Mouse (Mus musculus): ENCODE results near the gene Dhcr24. TPM values are rescaled to one million over a fixed set of nuclear protein-coding genes. Genes with fewer than 3 reads are reported as not detected.

The Dhcr24 gene
- polyA plus RNA-seq, 1 experiment = 28.3 TPM

- H3K4me1 ChIP-seq (ENCODE audit: control insufficient read depth, insufficient read depth, low read length) = no peaks in the 10 kb centered on the region
- TF ChIP-seq POLR2A (IDR thresholded peaks at IDR 0.05; ENCODE audit: control insufficient read depth, low read depth, low read length) (no peak), CTCF (IDR thresholded peaks at IDR 0.05; ENCODE audit: control insufficient read depth, insufficient read depth, insufficient replicate concordance, low read depth, low read length) (no peak)
- H3K4me3 ChIP-seq (ENCODE audit: control insufficient read depth, low read depth, low read length) = no peak overlapping the region
- H3K27ac ChIP-seq (ENCODE audit: control insufficient read depth, insufficient read depth, low read depth, low read length) = no peak overlapping the region
- no peaks in the 10 kb centered on the region for H3K36me3 ChIP-seq (ENCODE audit: control insufficient read depth, insufficient read depth, low read length)
- H3K27me3 ChIP-seq (ENCODE audit: control insufficient read depth, insufficient read depth, low read length) = no peaks in the 10 kb centered on the region
These were observed 20.5 kb downstream of the Dhcr24 start for GRCm38 (mm10) chr4:106581176-106581864.

GRCm38 (mm10) chr4:106581865-106582204, 21.0 kb downstream of the Dhcr24 start:
- TF ChIP-seq CTCF (IDR thresholded peaks at IDR 0.05; ENCODE audit: control insufficient read depth, insufficient read depth, insufficient replicate concordance, low read depth, low read length) = no peak
- no peak for TF ChIP-seq POLR2A (IDR thresholded peaks at IDR 0.05; ENCODE audit: control insufficient read depth, low read depth, low read length)
- H3K27me3 ChIP-seq (ENCODE audit: control insufficient read depth, insufficient read depth, low read length) = no peaks in the 10 kb centered on the region

DNA sequence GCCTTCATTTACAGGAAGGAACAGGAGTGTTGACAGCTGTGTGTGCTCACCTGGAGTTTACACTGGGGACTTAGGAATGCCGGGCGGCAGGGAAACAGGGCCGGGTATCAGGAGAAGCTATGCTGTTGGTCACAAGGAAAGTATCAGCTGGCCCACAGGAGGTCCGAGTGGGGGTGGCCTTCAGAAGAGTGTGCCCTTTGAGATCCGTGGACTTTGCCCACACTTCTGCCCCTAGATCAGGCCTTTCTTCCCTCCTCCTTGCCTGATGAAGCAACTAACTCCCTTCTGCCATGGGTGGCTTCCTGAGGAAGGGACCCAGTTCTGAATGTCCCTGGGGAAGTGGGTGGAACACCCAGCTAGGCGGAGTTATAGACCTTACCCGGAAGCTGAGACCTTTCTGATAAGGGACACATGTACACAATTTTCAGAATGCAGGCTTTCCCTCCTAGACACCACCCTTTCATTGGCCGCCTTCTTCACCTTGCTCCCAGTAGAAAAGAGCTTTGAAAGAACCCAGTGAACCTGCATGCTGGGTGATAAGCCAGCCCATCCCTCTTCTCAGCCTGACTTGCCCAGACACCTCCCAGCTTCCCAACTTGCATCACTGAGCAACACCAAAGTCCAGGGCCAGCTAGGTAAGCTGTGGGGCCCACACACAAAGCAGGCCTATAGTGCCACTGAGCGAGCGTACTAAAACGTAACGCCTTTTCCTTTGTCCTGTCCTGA, 21.8 kb downstream of the Dhcr24 start:
- TF ChIP-seq CTCF (IDR thresholded peaks at IDR 0.05; ENCODE audit: control insufficient read depth, insufficient read depth, insufficient replicate concordance, low read depth, low read length) (no peak), POLR2A (IDR thresholded peaks at IDR 0.05; ENCODE audit: control insufficient read depth, low read depth, low read length) (no peak)
- Histone ChIP-seq H3K27me3 (ENCODE audit: control insufficient read depth, insufficient read depth, low read length) (no peaks in the 10 kb centered on the region), H3K27ac (ENCODE audit: control insufficient read depth, insufficient read depth, low read depth, low read length) (no peak overlapping the region), H3K4me1 (ENCODE audit: control insufficient read depth, insufficient read depth, low read length) (no peaks in the 10 kb centered on the region), H3K36me3 (ENCODE audit: control insufficient read depth, insufficient read depth, low read length) (no peaks in the 10 kb centered on the region), H3K4me3 (ENCODE audit: control insufficient read depth, low read depth, low read length) (no peak overlapping the region)

More at GRCm38 (mm10) chr4:106581865-106582204, 21.0 kb downstream of the Dhcr24 start:
- Histone ChIP-seq H3K27ac (ENCODE audit: control insufficient read depth, insufficient read depth, low read depth, low read length) (no peak overlapping the region), H3K36me3 (ENCODE audit: control insufficient read depth, insufficient read depth, low read length) (no peaks in the 10 kb centered on the region), H3K4me1 (ENCODE audit: control insufficient read depth, insufficient read depth, low read length) (no peaks in the 10 kb centered on the region), H3K4me3 (ENCODE audit: control insufficient read depth, low read depth, low read length) (no peak overlapping the region)

DNA sequence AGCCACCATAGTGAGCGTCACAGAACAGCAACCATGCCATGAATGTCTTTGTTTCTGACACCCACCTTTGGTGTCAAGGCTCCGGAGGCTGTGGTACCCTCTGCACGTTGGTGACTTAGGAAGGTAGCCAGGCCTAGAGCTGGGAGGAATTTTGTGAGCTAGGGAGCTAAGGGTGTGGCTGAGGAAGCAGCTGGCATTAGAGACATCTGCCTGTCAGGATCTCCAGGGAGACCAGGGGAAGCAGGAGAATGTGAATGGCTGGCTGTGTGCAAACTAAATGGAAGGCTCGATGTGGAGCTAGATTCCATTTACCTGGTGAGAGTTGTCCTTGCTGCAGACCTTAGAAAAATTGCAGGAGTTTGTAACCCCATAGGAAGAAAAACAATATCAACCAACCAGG, 23.8 kb downstream of the Dhcr24 start:
- no peak for TF ChIP-seq POLR2A (IDR thresholded peaks at IDR 0.05; ENCODE audit: control insufficient read depth, low read depth, low read length)
- TF ChIP-seq CTCF (IDR thresholded peaks at IDR 0.05; ENCODE audit: control insufficient read depth, insufficient read depth, insufficient replicate concordance, low read depth, low read length) = no peak
- no peaks in the 10 kb centered on the region for H3K36me3 ChIP-seq (ENCODE audit: control insufficient read depth, insufficient read depth, low read length)
- H3K4me1 ChIP-seq (ENCODE audit: control insufficient read depth, insufficient read depth, low read length) = no peaks in the 10 kb centered on the region
- H3K27ac ChIP-seq (ENCODE audit: control insufficient read depth, insufficient read depth, low read depth, low read length) = no peak overlapping the region
- H3K27me3 ChIP-seq (ENCODE audit: control insufficient read depth, insufficient read depth, low read length) = no peaks in the 10 kb centered on the region
- H3K4me3 ChIP-seq (ENCODE audit: control insufficient read depth, low read depth, low read length) = no peak overlapping the region

GRCm38 (mm10) chr4:106587075-106587474, 26.2 kb downstream of the Dhcr24 start:
- TF ChIP-seq POLR2A (IDR thresholded peaks at IDR 0.05; ENCODE audit: control insufficient read depth, low read depth, low read length) = 0 out of 2 replicates have a peak, but pooled peaks have one; percentile 41
- TF ChIP-seq CTCF (IDR thresholded peaks at IDR 0.05; ENCODE audit: control insufficient read depth, insufficient read depth, insufficient replicate concordance, low read depth, low read length) = no peak
- Histone ChIP-seq H3K4me3 (ENCODE audit: control insufficient read depth, low read depth, low read length) (peak overlapping the region; percentile 80), H3K4me1 (ENCODE audit: control insufficient read depth, insufficient read depth, low read length) (no peaks in the 10 kb centered on the region), H3K27me3 (ENCODE audit: control insufficient read depth, insufficient read depth, low read length) (no peaks in the 10 kb centered on the region), H3K27ac (ENCODE audit: control insufficient read depth, insufficient read depth, low read depth, low read length) (no peak overlapping the region), H3K36me3 (ENCODE audit: control insufficient read depth, insufficient read depth, low read length) (no peaks in the 10 kb centered on the region)

- TF ChIP-seq POLR2A (IDR thresholded peaks at IDR 0.05; ENCODE audit: control insufficient read depth, low read depth, low read length) (no peak), CTCF (IDR thresholded peaks at IDR 0.05; ENCODE audit: control insufficient read depth, insufficient read depth, insufficient replicate concordance, low read depth, low read length) (no peak)
These were observed 29.3 kb downstream of the Dhcr24 start for GRCm38 (mm10) chr4:106590142-106590541.

DNA sequence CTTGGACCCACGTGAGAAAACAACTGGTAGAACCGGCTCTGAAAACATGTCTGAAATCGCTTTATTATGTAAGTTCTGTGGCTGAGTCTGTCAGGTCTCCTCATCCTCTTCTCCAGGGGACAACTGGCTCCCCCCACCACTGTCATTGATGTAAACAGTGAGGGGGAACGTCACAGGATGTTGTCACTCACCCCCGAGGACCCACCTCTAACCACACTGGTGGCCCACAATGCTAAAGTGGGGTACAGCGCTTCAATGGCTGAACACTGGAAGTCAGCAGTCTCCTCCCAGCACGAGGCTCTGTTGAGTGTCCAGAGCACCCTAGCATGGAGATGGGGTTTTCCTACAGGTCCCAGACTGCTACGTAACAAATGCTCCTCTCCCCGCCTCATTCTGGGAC, 30.0 kb downstream of the Dhcr24 start:
- no peak overlapping the region for H3K27ac ChIP-seq (ENCODE audit: control insufficient read depth, insufficient read depth, low read depth, low read length)
- TF ChIP-seq CTCF (IDR thresholded peaks at IDR 0.05; ENCODE audit: control insufficient read depth, insufficient read depth, insufficient replicate concordance, low read depth, low read length) = no peak
- no peak for TF ChIP-seq POLR2A (IDR thresholded peaks at IDR 0.05; ENCODE audit: control insufficient read depth, low read depth, low read length)
- no peaks in the 10 kb centered on the region for H3K4me1 ChIP-seq (ENCODE audit: control insufficient read depth, insufficient read depth, low read length)
- H3K36me3 ChIP-seq (ENCODE audit: control insufficient read depth, insufficient read depth, low read length) = no peaks in the 10 kb centered on the region
- no peak overlapping the region for H3K4me3 ChIP-seq (ENCODE audit: control insufficient read depth, low read depth, low read length)
- H3K27me3 ChIP-seq (ENCODE audit: control insufficient read depth, insufficient read depth, low read length) = no peaks in the 10 kb centered on the region

More at GRCm38 (mm10) chr4:106590142-106590541, 29.3 kb downstream of the Dhcr24 start:
- no peaks in the 10 kb centered on the region for H3K27me3 ChIP-seq (ENCODE audit: control insufficient read depth, insufficient read depth, low read length)
- H3K4me3 ChIP-seq (ENCODE audit: control insufficient read depth, low read depth, low read length) = no peak overlapping the region
- no peak overlapping the region for H3K27ac ChIP-seq (ENCODE audit: control insufficient read depth, insufficient read depth, low read depth, low read length)
- no peaks in the 10 kb centered on the region for H3K4me1 ChIP-seq (ENCODE audit: control insufficient read depth, insufficient read depth, low read length)
- no peaks in the 10 kb centered on the region for H3K36me3 ChIP-seq (ENCODE audit: control insufficient read depth, insufficient read depth, low read length)

All from testis, adult 2 months (tissue).